Mouse (Mus musculus): ENCODE measurements at regions not wholly inside any gene's neighbourhood (a gene's known extent, or its start where the extent isn't known, plus 50 kb on each side); places are given as distances from the start of the nearest gene placed in this dataset.

DNA sequence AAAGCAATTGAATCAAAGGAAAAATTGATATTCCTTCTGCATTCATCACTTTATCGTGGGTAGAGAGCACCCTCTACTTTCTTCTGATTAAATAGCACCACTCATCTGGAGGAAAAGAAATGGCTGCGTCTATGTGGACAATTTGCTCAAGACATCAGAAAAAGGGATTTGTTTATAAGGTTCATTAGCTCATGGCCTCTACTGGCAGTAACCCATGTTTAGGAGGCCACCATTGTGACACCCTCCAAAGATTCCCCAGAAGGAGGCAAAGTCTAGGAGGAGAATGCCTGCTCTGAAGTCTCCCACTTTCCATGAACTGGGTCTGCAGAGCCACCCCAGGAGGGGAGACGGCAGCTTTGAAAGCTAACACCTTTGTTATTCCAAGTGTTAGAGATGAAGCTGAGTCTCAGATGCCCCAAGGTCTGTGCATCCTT, 147.2 kb upstream of the Plscr5 start:
- ATAC-seq (ENCODE audit: insufficient number of reproducible peaks, insufficient read depth, low FRiP score, low read depth) = no peak
- Histone ChIP-seq H3K27me3 (ENCODE audit: control insufficient read depth, insufficient read depth, low read length) (no peaks in the 10 kb centered on the region), H3K4me3 (ENCODE audit: low read depth, low read length) (no peak overlapping the region), H3K4me2 (replicated peaks; ENCODE audit: low read depth, low read length) (no peak overlapping the region), H3K27ac (ENCODE audit: low read length) (no peak overlapping the region), H3K9me3 (ENCODE audit: control insufficient read depth, low read depth, low read length) (no peaks in the 10 kb centered on the region), H3K4me1 (ENCODE audit: control insufficient read depth, insufficient read depth, low read length) (no peaks in the 10 kb centered on the region), H3K36me3 (ENCODE audit: control insufficient read depth, insufficient read depth, low read length) (no peaks in the 10 kb centered on the region), H3K9ac (replicated peaks; ENCODE audit: low read depth, low read length) (no peak overlapping the region)
- 57% methylated on average over 3 of the region's 3 CpGs for WGBS

- Histone ChIP-seq H3K4me3 (ENCODE audit: low read depth, low read length) (no peak overlapping the region), H3K4me1 (ENCODE audit: control insufficient read depth, insufficient read depth, low read length) (no peaks in the 10 kb centered on the region), H3K27me3 (ENCODE audit: control insufficient read depth, insufficient read depth, low read length) (no peaks in the 10 kb centered on the region), H3K27ac (ENCODE audit: low read length) (no peak overlapping the region), H3K9ac (replicated peaks; ENCODE audit: low read depth, low read length) (no peak overlapping the region), H3K4me2 (replicated peaks; ENCODE audit: low read depth, low read length) (no peak overlapping the region), H3K36me3 (ENCODE audit: control insufficient read depth, insufficient read depth, low read length) (no peaks in the 10 kb centered on the region), H3K9me3 (ENCODE audit: control insufficient read depth, low read depth, low read length) (no peaks in the 10 kb centered on the region)
- ATAC-seq (ENCODE audit: insufficient number of reproducible peaks, insufficient read depth, low FRiP score, low read depth) = no peak
- WGBS = 83% methylated on average over 9 of the region's 9 CpGs
Observed at GRCm38 (mm10) chr9:92044161-92044560, 148.6 kb upstream of the Plscr5 start.

DNA sequence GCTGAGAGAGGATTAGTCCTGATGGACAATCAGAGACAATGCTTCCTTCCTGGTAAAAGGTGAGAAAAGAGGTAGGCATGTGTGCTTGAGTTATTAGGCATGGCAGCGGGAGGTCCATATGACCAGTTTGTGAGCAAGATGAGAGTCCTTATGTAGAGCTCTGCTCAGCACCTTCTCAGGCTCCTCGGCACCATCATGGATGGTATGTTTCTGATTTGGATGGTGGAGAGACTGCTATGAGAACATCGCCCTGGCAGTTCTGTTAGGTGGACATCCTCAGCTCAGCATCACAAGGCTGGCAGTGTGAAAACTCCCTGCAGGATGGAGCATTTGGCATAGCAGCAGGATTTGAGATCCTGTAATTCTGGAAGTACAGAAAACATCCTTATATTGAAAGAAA, 176.2 kb upstream of the Plscr5 start:
- H3K36me3 ChIP-seq (ENCODE audit: control insufficient read depth, insufficient read depth, low read length) = no peaks in the 10 kb centered on the region
- no peaks in the 10 kb centered on the region for H3K4me1 ChIP-seq (ENCODE audit: control insufficient read depth, insufficient read depth, low read length)
- no peaks in the 10 kb centered on the region for H3K9me3 ChIP-seq (ENCODE audit: control insufficient read depth, low read depth, low read length)
- no peak overlapping the region for H3K4me2 ChIP-seq (replicated peaks; ENCODE audit: low read depth, low read length)
- no peaks in the 10 kb centered on the region for H3K27me3 ChIP-seq (ENCODE audit: control insufficient read depth, insufficient read depth, low read length)
- H3K27ac ChIP-seq (ENCODE audit: low read length) = no peak overlapping the region
- no peak overlapping the region for H3K9ac ChIP-seq (replicated peaks; ENCODE audit: low read depth, low read length)
- H3K4me3 ChIP-seq (ENCODE audit: low read depth, low read length) = no peak overlapping the region
- ATAC-seq (ENCODE audit: insufficient number of reproducible peaks, insufficient read depth, low FRiP score, low read depth) = no peak
- WGBS = 92% methylated on average over 3 of the region's 3 CpGs

DNA sequence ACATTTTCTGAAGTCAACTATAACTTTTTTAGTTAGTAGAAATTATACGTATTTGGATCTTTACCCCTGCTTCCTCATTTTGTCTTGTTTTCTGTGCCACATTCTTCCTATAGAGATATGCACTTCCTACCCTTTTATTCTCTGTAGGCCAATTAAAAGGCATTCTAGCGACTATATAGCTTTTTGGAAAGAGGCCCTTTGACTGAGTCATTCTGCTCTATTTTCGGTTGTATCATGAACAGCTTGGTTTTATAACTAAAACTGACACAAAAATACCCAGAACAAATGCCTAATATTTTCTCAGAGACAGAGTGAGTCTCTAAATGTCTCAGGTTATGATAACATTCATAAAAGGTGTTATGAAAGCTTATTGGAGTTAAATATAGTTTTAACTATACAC, 176.8 kb upstream of the Plscr5 start:
- no peak overlapping the region for H3K4me3 ChIP-seq (ENCODE audit: low read depth, low read length)
- no peaks in the 10 kb centered on the region for H3K27me3 ChIP-seq (ENCODE audit: control insufficient read depth, insufficient read depth, low read length)
- ATAC-seq (ENCODE audit: insufficient number of reproducible peaks, insufficient read depth, low FRiP score, low read depth) = no peak
- 78% methylated on average over 3 of the region's 3 CpGs for WGBS
- H3K36me3 ChIP-seq (ENCODE audit: control insufficient read depth, insufficient read depth, low read length) = no peaks in the 10 kb centered on the region
- no peaks in the 10 kb centered on the region for H3K9me3 ChIP-seq (ENCODE audit: control insufficient read depth, low read depth, low read length)
- no peaks in the 10 kb centered on the region for H3K4me1 ChIP-seq (ENCODE audit: control insufficient read depth, insufficient read depth, low read length)
- H3K4me2 ChIP-seq (replicated peaks; ENCODE audit: low read depth, low read length) = no peak overlapping the region
- H3K27ac ChIP-seq (ENCODE audit: low read length) = no peak overlapping the region
- no peak overlapping the region for H3K9ac ChIP-seq (replicated peaks; ENCODE audit: low read depth, low read length)

DNA sequence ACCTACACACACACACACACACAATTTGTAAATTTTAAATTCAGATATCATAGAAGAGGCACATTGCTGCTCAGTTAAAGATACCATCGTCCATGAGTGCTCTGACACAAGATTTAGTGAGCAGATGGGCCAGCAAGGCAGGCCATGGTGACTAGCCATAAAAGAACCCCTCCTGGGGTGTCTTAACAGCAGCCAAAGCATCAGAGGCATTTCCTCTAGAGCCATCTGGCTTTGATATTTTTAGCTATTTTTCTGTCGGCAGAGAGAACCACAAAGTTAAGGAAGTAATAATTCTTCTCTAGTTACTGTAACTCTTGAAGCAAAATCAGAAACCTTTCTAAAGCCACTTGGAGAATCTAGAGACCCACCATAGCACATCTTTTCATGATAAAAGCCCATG, 204.5 kb upstream of the Plscr5 start:
- Histone ChIP-seq H3K4me2 (replicated peaks; ENCODE audit: low read depth, low read length) (no peak overlapping the region), H3K9me3 (ENCODE audit: control insufficient read depth, low read depth, low read length) (no peaks in the 10 kb centered on the region), H3K4me1 (ENCODE audit: control insufficient read depth, insufficient read depth, low read length) (no peaks in the 10 kb centered on the region), H3K4me3 (ENCODE audit: low read depth, low read length) (no peak overlapping the region), H3K36me3 (ENCODE audit: control insufficient read depth, insufficient read depth, low read length) (no peaks in the 10 kb centered on the region), H3K9ac (replicated peaks; ENCODE audit: low read depth, low read length) (no peak overlapping the region), H3K27me3 (ENCODE audit: control insufficient read depth, insufficient read depth, low read length) (no peaks in the 10 kb centered on the region), H3K27ac (ENCODE audit: low read length) (no peak overlapping the region)
- 54% methylated on average over 2 of the region's 2 CpGs for WGBS
- ATAC-seq (ENCODE audit: insufficient number of reproducible peaks, insufficient read depth, low FRiP score, low read depth) = no peak

GRCm38 (mm10) chr9:91981955-91982621, 210.6 kb upstream of the Plscr5 start:
- Histone ChIP-seq H3K9me3 (ENCODE audit: control insufficient read depth, low read depth, low read length) (no peaks in the 10 kb centered on the region), H3K4me1 (ENCODE audit: control insufficient read depth, insufficient read depth, low read length) (no peaks in the 10 kb centered on the region), H3K4me2 (replicated peaks; ENCODE audit: low read depth, low read length) (no peak overlapping the region), H3K27me3 (ENCODE audit: control insufficient read depth, insufficient read depth, low read length) (no peaks in the 10 kb centered on the region), H3K4me3 (ENCODE audit: low read depth, low read length) (no peak overlapping the region), H3K9ac (replicated peaks; ENCODE audit: low read depth, low read length) (no peak overlapping the region), H3K36me3 (ENCODE audit: control insufficient read depth, insufficient read depth, low read length) (no peaks in the 10 kb centered on the region), H3K27ac (ENCODE audit: low read length) (no peak overlapping the region)
- ATAC-seq (ENCODE audit: insufficient number of reproducible peaks, insufficient read depth, low FRiP score, low read depth) = no peak
- WGBS = 66% methylated on average over 9 of the region's 9 CpGs

- 82% methylated on average over 3 of the region's 3 CpGs for WGBS
- Histone ChIP-seq H3K27me3 (ENCODE audit: control insufficient read depth, insufficient read depth, low read length) (no peaks in the 10 kb centered on the region), H3K4me3 (ENCODE audit: low read depth, low read length) (no peak overlapping the region), H3K27ac (ENCODE audit: low read length) (no peak overlapping the region), H3K36me3 (ENCODE audit: control insufficient read depth, insufficient read depth, low read length) (no peaks in the 10 kb centered on the region), H3K4me2 (replicated peaks; ENCODE audit: low read depth, low read length) (no peak overlapping the region), H3K4me1 (ENCODE audit: control insufficient read depth, insufficient read depth, low read length) (no peaks in the 10 kb centered on the region), H3K9ac (replicated peaks; ENCODE audit: low read depth, low read length) (no peak overlapping the region), H3K9me3 (ENCODE audit: control insufficient read depth, low read depth, low read length) (no peaks in the 10 kb centered on the region)
- ATAC-seq (ENCODE audit: insufficient number of reproducible peaks, insufficient read depth, low FRiP score, low read depth) = no peak
Observed at GRCm38 (mm10) chr9:91981499-91981898, 211.2 kb upstream of the Plscr5 start.

DNA sequence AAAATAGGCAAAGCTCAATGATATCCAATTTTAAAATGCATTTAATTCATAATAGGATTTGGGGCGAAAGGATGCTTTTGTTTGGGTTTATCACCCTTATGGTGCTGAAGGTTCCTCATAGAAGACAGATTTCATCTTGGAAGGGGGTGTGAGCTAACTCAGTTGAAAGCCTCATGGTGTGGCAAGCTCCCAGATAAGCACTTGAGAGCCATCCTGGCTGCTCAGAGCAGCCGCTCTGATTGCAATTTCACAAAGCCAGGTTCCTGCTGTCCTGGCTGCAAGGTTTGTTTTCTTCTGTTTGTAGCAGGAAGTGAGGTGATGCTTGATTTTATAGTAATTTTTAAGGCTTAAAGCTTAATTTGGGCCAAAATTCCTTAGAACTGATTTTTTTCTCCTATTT, 228.7 kb upstream of the Plscr5 start:
- Histone ChIP-seq H3K27me3 (ENCODE audit: control insufficient read depth, insufficient read depth, low read length) (no peaks in the 10 kb centered on the region), H3K4me1 (ENCODE audit: control insufficient read depth, insufficient read depth, low read length) (no peaks in the 10 kb centered on the region), H3K27ac (ENCODE audit: low read length) (no peak overlapping the region), H3K9me3 (ENCODE audit: control insufficient read depth, low read depth, low read length) (no peaks in the 10 kb centered on the region), H3K36me3 (ENCODE audit: control insufficient read depth, insufficient read depth, low read length) (no peaks in the 10 kb centered on the region), H3K4me2 (replicated peaks; ENCODE audit: low read depth, low read length) (no peak overlapping the region), H3K9ac (replicated peaks; ENCODE audit: low read depth, low read length) (no peak overlapping the region), H3K4me3 (ENCODE audit: low read depth, low read length) (no peak overlapping the region)
- 63% methylated on average over 2 of the region's 2 CpGs for WGBS
- ATAC-seq (ENCODE audit: insufficient number of reproducible peaks, insufficient read depth, low FRiP score, low read depth) = no peak

DNA sequence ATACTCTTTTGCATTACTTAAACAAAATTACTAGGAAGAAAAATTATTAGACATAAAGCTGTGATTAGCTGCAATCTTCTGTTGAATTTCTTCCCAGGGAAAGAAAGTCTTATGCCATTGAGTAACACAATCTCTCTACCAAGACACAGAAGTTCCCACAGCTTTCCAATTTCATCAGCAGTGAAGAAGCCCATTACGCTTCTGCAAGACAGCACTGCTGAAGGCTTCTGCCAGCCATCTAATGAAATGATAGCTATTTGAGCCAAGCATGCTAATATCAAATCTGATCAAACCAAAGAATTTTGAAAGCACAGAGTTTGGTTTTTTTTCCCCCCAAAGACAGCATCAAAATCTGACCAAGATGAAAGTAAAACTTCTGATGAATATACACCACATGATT, 230.0 kb upstream of the Plscr5 start:
- Histone ChIP-seq H3K9me3 (ENCODE audit: control insufficient read depth, low read depth, low read length) (no peaks in the 10 kb centered on the region), H3K4me2 (replicated peaks; ENCODE audit: low read depth, low read length) (no peak overlapping the region), H3K27ac (ENCODE audit: low read length) (no peak overlapping the region), H3K4me3 (ENCODE audit: low read depth, low read length) (no peak overlapping the region), H3K36me3 (ENCODE audit: control insufficient read depth, insufficient read depth, low read length) (no peaks in the 10 kb centered on the region), H3K27me3 (ENCODE audit: control insufficient read depth, insufficient read depth, low read length) (no peaks in the 10 kb centered on the region), H3K4me1 (ENCODE audit: control insufficient read depth, insufficient read depth, low read length) (no peaks in the 10 kb centered on the region), H3K9ac (replicated peaks; ENCODE audit: low read depth, low read length) (no peak overlapping the region)
- ATAC-seq (ENCODE audit: insufficient number of reproducible peaks, insufficient read depth, low FRiP score, low read depth) = no peak
- WGBS = 88% methylated on average over 1 of the region's 1 CpGs
